Mouse (Mus musculus) heart, postnatal 0 days (tissue): Measurements from ENCODE around the gene Prkca. TPM values are rescaled to one million over a fixed set of nuclear protein-coding genes. Genes with fewer than 3 reads are reported as not detected.

Source experiments
- ATAC-seq: fragments of 200-750 bp; cut with Nextera tagmentation; 2 replicates; pipeline ENCODE4 v1.8.0; 2017; ENCODE audit warnings: low read depth, moderate number of reproducible peaks, moderate library complexity; ENCODE audit not compliant: insufficient read depth
- DNase-seq: peaks from one replicate; pipeline ENCODE4 v3.0.0-alpha.2; 2016; ENCODE audit warnings: low spot score
- H3K27ac ChIP-seq: fragments of 300-500 bp; sonication (generic); 2 replicates; pipeline ENCODE4 v1.5.1; 2014; ENCODE audit warnings: low read depth, mild to moderate bottlenecking
- H3K27me3 ChIP-seq: fragments of 300-500 bp; sonication (generic); 2 replicates; pipeline ENCODE4 v1.6.1; 2014; ENCODE audit warnings: low read length, mixed read lengths; ENCODE audit not compliant: control insufficient read depth, insufficient read depth
- H3K36me3 ChIP-seq: fragments of 300-500 bp; sonication (generic); replicated peaks from 2 replicates; pipeline ENCODE4 v1.6.1; 2014; ENCODE audit warnings: low read length, mixed read lengths; ENCODE audit not compliant: control insufficient read depth, insufficient read depth
- H3K4me1 ChIP-seq: fragments of 300-500 bp; sonication (generic); 2 replicates; pipeline ENCODE4 v1.6.1; 2014; ENCODE audit warnings: antibody characterized with exemption; ENCODE audit not compliant: control insufficient read depth, insufficient read depth
- H3K4me2 ChIP-seq: fragments of 300-500 bp; sonication (generic); 2 replicates; pipeline ENCODE4 v1.6.1; 2014; ENCODE audit warnings: low read depth, mild to moderate bottlenecking, low read length, moderate library complexity
- H3K4me3 ChIP-seq: fragments of 300-500 bp; sonication (generic); 2 replicates; pipeline ENCODE4 v1.5.1; 2014; ENCODE audit warnings: low read depth, low read length
- H3K9ac ChIP-seq: fragments of 300-500 bp; sonication (generic); replicated peaks from 2 replicates; pipeline ENCODE4 v1.6.1; 2014; ENCODE audit warnings: low read depth, low read length, mixed read lengths
- H3K9me3 ChIP-seq: fragments of 300-500 bp; sonication (generic); replicated peaks from 2 replicates; pipeline ENCODE4 v1.6.1; 2016; ENCODE audit warnings: low read length; ENCODE audit not compliant: control insufficient read depth
- CTCF ChIP-seq: IDR thresholded peaks from 2 replicates; pipeline ENCODE4 v1.5.1; 2016; ENCODE audit warnings: antibody characterized with exemption, control low read depth, low read depth
- EP300 ChIP-seq: IDR thresholded peaks from 2 replicates; pipeline ENCODE4 v1.6.1; 2016; ENCODE audit warnings: antibody characterized with exemption, low read depth
- whole genome bisulfite sequencing: fragments of 180-500 bp; shearing (Covaris S2); extraction: QIAGEN DNeasy Blood & Tissue Kit; methylation state at CpG from one replicate; pipeline ENCODE4 v1.1.7; 2014; 5-methylcytosine and 5-hydroxymethylcytosine counted together
- polyA plus RNA-seq: library from polyadenylated mRNA; unstranded; fragments of >200 nt; fragmentation: Nextera tagmentation; extraction: Ambion mirVana; gene quantifications from 2 replicates; pipeline ENCODE4 v1.2.1, GENCODE M21; 2015
- total RNA-seq: library from RNA; depleted of rRNA; stranded (reverse); fragments of >200 nt; gene quantifications from 2 replicates; pipeline ENCODE4 v1.2.3, GENCODE M21; 2014; ENCODE audit warnings: low replicate concordance

The Prkca gene
- total and polyA plus RNA-seq, 2 experiments from 2014 or later, result 7.0 to 11.2 TPM

- 0 out of 2 replicates have a peak, but pooled peaks cover 8% of the 10 kb centered on the region for H3K9me3 ChIP-seq
- 84% methylated on average over 13 of the region's 13 CpGs for WGBS
- H3K36me3 ChIP-seq, result peaks cover 45% of the 10 kb centered on the region
- ATAC-seq (no peak), DNase-seq (no peak)
- H3K4me1 ChIP-seq, result no peaks in the 10 kb centered on the region
- no peak overlapping the region for H3K4me2 ChIP-seq
- H3K27me3 ChIP-seq, result no peaks in the 10 kb centered on the region
- H3K4me3 ChIP-seq, result no peak overlapping the region
- TF ChIP-seq CTCF, result no peak
- no peak for TF ChIP-seq EP300
- H3K27ac ChIP-seq, result no peak overlapping the region
- H3K9ac ChIP-seq, result no peak overlapping the region
Observed at GRCm38 (mm10) chr11:107957566-107958350, 386.0 kb downstream of the Prkca start.

GRCm38 (mm10) chr11:107955191-107956062, 388.3 kb downstream of the Prkca start:
- 0 out of 2 replicates have a peak, but pooled peaks cover 4% of the 10 kb centered on the region for H3K9me3 ChIP-seq
- DNase-seq (no peak), ATAC-seq (no peak)
- no peak for TF ChIP-seq CTCF
- TF ChIP-seq EP300, result no peak
- no peak overlapping the region for H3K4me2 ChIP-seq
- 0 out of 2 replicates have a peak, but pooled peaks cover 6% of the 10 kb centered on the region for H3K4me1 ChIP-seq
- H3K36me3 ChIP-seq, result peaks cover 42% of the 10 kb centered on the region
- no peak overlapping the region for H3K27ac ChIP-seq
- WGBS, result 72% methylated on average over 10 of the region's 10 CpGs
- H3K9ac ChIP-seq, result no peak overlapping the region
- no peak overlapping the region for H3K4me3 ChIP-seq
- no peaks in the 10 kb centered on the region for H3K27me3 ChIP-seq

- DNase-seq, result no peak
- H3K36me3 ChIP-seq, result peaks cover 39% of the 10 kb centered on the region
- H3K9ac ChIP-seq, result no peak overlapping the region
- no peak for ATAC-seq
- no peaks in the 10 kb centered on the region for H3K27me3 ChIP-seq
- H3K9me3 ChIP-seq, result no peaks in the 10 kb centered on the region
- no peak for TF ChIP-seq EP300
- no peak for TF ChIP-seq CTCF
- no peak overlapping the region for H3K4me3 ChIP-seq
- no peak overlapping the region for H3K4me2 ChIP-seq
- 0 out of 2 replicates have a peak, but pooled peaks cover 6% of the 10 kb centered on the region for H3K4me1 ChIP-seq
- WGBS, result 82% methylated on average over 11 of the region's 11 CpGs
- H3K27ac ChIP-seq, result no peak overlapping the region
Observed at GRCm38 (mm10) chr11:107951431-107951830, 392.3 kb downstream of the Prkca start.

- TF ChIP-seq EP300, result no peak
- TF ChIP-seq CTCF, result no peak
- no peaks in the 10 kb centered on the region for H3K9me3 ChIP-seq
- no peak overlapping the region for H3K27ac ChIP-seq
- H3K36me3 ChIP-seq, result peaks cover 41% of the 10 kb centered on the region
- H3K4me1 ChIP-seq, result 0 out of 2 replicates have a peak, but pooled peaks cover 6% of the 10 kb centered on the region
- H3K4me3 ChIP-seq, result no peak overlapping the region
- no peak for ATAC-seq
- no peak overlapping the region for H3K9ac ChIP-seq
- H3K27me3 ChIP-seq, result no peaks in the 10 kb centered on the region
- WGBS, result 90% methylated on average over 4 of the region's 4 CpGs
- H3K4me2 ChIP-seq, result no peak overlapping the region
- no peak for DNase-seq
Observed at GRCm38 (mm10) chr11:107950658-107951057, 393.1 kb downstream of the Prkca start.

GRCm38 (mm10) chr11:107950211-107950610, 393.5 kb downstream of the Prkca start:
- no peak for TF ChIP-seq CTCF
- TF ChIP-seq EP300, result no peak
- Histone ChIP-seq H3K4me3 (no peak overlapping the region), H3K4me1 (0 out of 2 replicates have a peak, but pooled peaks cover 6% of the 10 kb centered on the region), H3K27me3 (no peaks in the 10 kb centered on the region), H3K9me3 (no peaks in the 10 kb centered on the region), H3K36me3 (peaks cover 45% of the 10 kb centered on the region), H3K4me2 (no peak overlapping the region), H3K27ac (no peak overlapping the region), H3K9ac (no peak overlapping the region)
- 27% methylated on average over 9 of the region's 9 CpGs for WGBS
- no peak for ATAC-seq
- DNase-seq, result no peak
